ENCODE assay signal across 7 mouse cellular contexts in the genomic region with DNA sequence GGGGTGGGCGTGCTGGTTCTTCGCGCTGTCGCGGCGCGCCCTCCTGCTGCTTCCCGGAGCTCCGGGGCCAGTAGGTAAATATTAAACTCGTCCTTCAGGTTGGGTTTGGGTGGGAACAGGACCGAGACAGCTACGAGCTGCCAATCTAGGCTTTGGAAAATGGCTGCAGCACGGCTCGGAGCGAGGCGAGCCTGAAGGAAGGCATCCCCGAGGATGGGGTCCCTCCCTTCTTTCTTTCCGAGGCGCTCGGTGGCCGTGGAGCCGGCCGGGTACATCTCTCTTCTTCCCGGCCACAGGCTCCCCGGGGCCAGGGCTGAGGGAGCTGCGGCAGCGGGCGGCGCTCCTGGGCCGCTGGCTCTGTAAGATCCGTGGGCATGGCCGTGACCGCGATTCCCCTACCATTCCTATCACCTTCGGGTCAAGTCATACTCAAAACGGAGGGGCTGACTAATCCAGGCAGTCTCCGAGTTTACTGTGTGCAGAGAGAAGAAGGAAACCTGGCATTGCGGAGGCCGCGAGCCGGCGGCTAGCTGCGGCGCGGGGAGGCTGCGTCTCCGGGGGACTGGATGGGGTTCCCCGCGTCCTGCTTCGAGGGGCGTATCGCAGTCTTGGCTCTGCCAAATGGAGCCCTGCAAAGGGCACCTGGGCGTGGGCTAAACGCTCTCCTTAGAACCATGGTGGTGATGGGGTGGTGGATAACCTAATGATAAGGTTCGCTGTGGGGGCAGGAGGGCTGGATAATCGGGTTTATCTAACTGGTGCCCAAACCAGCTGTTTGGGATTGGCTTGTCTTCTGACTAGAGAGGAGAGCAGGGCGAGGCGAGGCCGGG. TPM values are rescaled to one million over a fixed set of nuclear protein-coding genes. Genes with fewer than 3 reads are reported as not detected.
DNase-seq lines count a peak whose midpoint lies in the region; ATAC-seq and TF ChIP-seq lines count a peak whose summit lies in the region.

No protein-coding gene starts in this region.

- peak; percentile 34 to 48 for DNase-seq in CD8-positive naive resting alpha-beta T cell, adult 2 months (ENCODE audit: low read depth in 2 of 2, low spot score in 2 of 2)
- DNase-seq in NIH3T3 (ENCODE audit: low read depth) = peak; percentile 66
- DNase-seq in embryonic facial prominence, embryonic 11.5 days (ENCODE audit: low spot score) = peak; percentile 25
- peak; percentile 84 for DNase-seq in heart, embryonic 10.5 days (ENCODE audit: low spot score)
- DNase-seq in kidney, postnatal 10 days = peak; percentile 66

- WGBS in embryonic facial prominence, embryonic 11.5 days = under 1% methylated on average over 52 of the region's 59 CpGs
- 0% methylated on average over 59 of the region's 59 CpGs for WGBS in heart, embryonic 10.5 days
- under 1% methylated on average over 59 of the region's 59 CpGs for WGBS in small intestine, adult 2 months

- H3K4me2 ChIP-seq in embryonic facial prominence, embryonic 11.5 days (ENCODE audit: low read depth, low read length) = peak overlapping the region; percentile 96

- no peaks in the 10 kb centered on the region for H3K9me3 ChIP-seq in embryonic facial prominence, embryonic 11.5 days (replicated peaks; ENCODE audit: control insufficient read depth, low read length)
- no peaks in the 10 kb centered on the region for H3K9me3 ChIP-seq in heart, embryonic 10.5 days

- no peaks in the 10 kb centered on the region; the same call in 1 of the 2 replicates for H3K4me1 ChIP-seq in embryonic facial prominence, embryonic 11.5 days (ENCODE audit: control insufficient read depth, insufficient read depth, low read length)
- peaks cover 45% of the 10 kb centered on the region for H3K4me1 ChIP-seq in heart, embryonic 10.5 days
- H3K4me1 ChIP-seq in small intestine, adult 2 months (ENCODE audit: control insufficient read depth, insufficient read depth, insufficient read length, low read length) = peaks cover 4% of the 10 kb centered on the region; the same call in 1 of the 2 replicates

- peak overlapping the region; percentile 90 for H3K4me3 ChIP-seq in embryonic facial prominence, embryonic 11.5 days (ENCODE audit: low read depth, low read length)
- peak overlapping the region; percentile 84 for H3K4me3 ChIP-seq in heart, embryonic 10.5 days
- peak overlapping the region; percentile 74 for H3K4me3 ChIP-seq in small intestine, adult 2 months (ENCODE audit: low read depth, low read length)

- H3K9ac ChIP-seq in embryonic facial prominence, embryonic 11.5 days (replicated peaks; ENCODE audit: low read length) = peak overlapping the region; percentile 81

- TF ChIP-seq POLR2A in small intestine, adult 2 months (IDR thresholded peaks at IDR 0.05; ENCODE audit: low read depth, low read length) = no peak

- no peak for TF ChIP-seq CTCF in small intestine, adult 2 months (IDR thresholded peaks at IDR 0.05; ENCODE audit: extremely low read depth, insufficient read length, insufficient replicate concordance, low read depth, low read length)

- peak overlapping the region; percentile 78 for H3K27ac ChIP-seq in embryonic facial prominence, embryonic 11.5 days (replicated peaks; ENCODE audit: low read depth, low read length)
- H3K27ac ChIP-seq in heart, embryonic 10.5 days = peak overlapping the region; percentile 94
- H3K27ac ChIP-seq in small intestine, adult 2 months (ENCODE audit: insufficient read depth, low read depth, low read length) = peak overlapping the region; percentile 69

- no peaks in the 10 kb centered on the region for H3K36me3 ChIP-seq in embryonic facial prominence, embryonic 11.5 days (replicated peaks; ENCODE audit: control insufficient read depth, insufficient read depth, low read depth, low read length)
- no peaks in the 10 kb centered on the region for H3K36me3 ChIP-seq in heart, embryonic 10.5 days
- H3K36me3 ChIP-seq in small intestine, adult 2 months (ENCODE audit: control insufficient read depth, insufficient read depth, low read length) = no peaks in the 10 kb centered on the region

- no peaks in the 10 kb centered on the region for H3K27me3 ChIP-seq in embryonic facial prominence, embryonic 11.5 days (ENCODE audit: control insufficient read depth, insufficient read depth, low read length)
- no peaks in the 10 kb centered on the region for H3K27me3 ChIP-seq in heart, embryonic 10.5 days (ENCODE audit: insufficient read depth, poor library complexity, severe bottlenecking)
- H3K27me3 ChIP-seq in small intestine, adult 2 months (ENCODE audit: control insufficient read depth, insufficient read depth, low read length) = no peaks in the 10 kb centered on the region

- ATAC-seq in embryonic facial prominence, embryonic 11.5 days (replicated peaks; ENCODE audit: insufficient number of reproducible peaks, low FRiP score, low TSS enrichment, low read depth) = peak; percentile 36
- ATAC-seq in megakaryocyte progenitor cell, adult 5-6 weeks (replicated peaks; ENCODE audit: poor library complexity) = peak; percentile 33

RNA-seq across cellular contexts. Expression of a gene that starts 0.6 kb away (rescaled TPM):
- polyA plus RNA-seq in embryonic facial prominence, embryonic 11.5 days (2014; fragmentation: Nextera tagmentation; extraction: Ambion mirVana) = 16.3 and 16.4 TPM in 2 replicates
- 11.5 and 20.1 TPM in 2 replicates for polyA plus RNA-seq in heart, embryonic 10.5 days (2016; fragmentation: Nextera tagmentation; extraction: Ambion mirVana)
- 16.9 and 17.9 TPM in 2 replicates for total RNA-seq in megakaryocyte progenitor cell, adult 5-6 weeks (2015)
- total RNA-seq in megakaryocyte progenitor cell, adult 5-6 weeks (2017) = 17.5 and 17.7 TPM in 2 replicates
- polyA plus RNA-seq in small intestine, adult 2 months (2012; rRNA removed) = 1.2 and 2.4 TPM in 2 replicates

Comparison
In these comparisons a context has a peak if more than half of its experiments do, and no peak if none do; other contexts are left out.
1. Peak in every context shown above with its lines: DNase-seq, ATAC-seq, H3K4me3 ChIP-seq and H3K27ac ChIP-seq.
2. DNase-seq: peak in every context shown above with its lines; median percentile 84 in heart, embryonic 10.5 days; 66 in NIH3T3; 66 in kidney, postnatal 10 days; 41 in CD8-positive naive resting alpha-beta T cell, adult 2 months; 25 in embryonic facial prominence, embryonic 11.5 days.